Mouse (Mus musculus) liver (tissue): ENCODE measurements around the gene Eftud2.

Experiments used
- DNase-seq: peaks from one replicate; pipeline ENCODE4 v3.0.0-alpha.2; 2020; ENCODE audit warnings: mixed read lengths

The Eftud2 gene

GRCm38 (mm10) chr11:102880585-102881313 lies at the start of gene Eftud2, which contains the start of gene Ccdc103:
Gene Eftud2 (minus strand): TSS chr11:102880985.
Gene Ccdc103 (plus strand): TSS chr11:102881204.
- DNase-seq = peak; percentile 95

GRCm38 (mm10) chr11:102925351-102925717 lies 44.5 kb upstream of the Eftud2 start:
- peak; percentile 68 for DNase-seq

- peak; percentile 97 for DNase-seq
These were observed 44.0 kb upstream of the Eftud2 start, which contains the start of gene Kif18b for GRCm38 (mm10) chr11:102924557-102925350. Gene Kif18b (minus strand): TSS chr11:102925124.

GRCm38 (mm10) chr11:102921491-102921890 lies 40.7 kb upstream of the Eftud2 start:
- no peak for DNase-seq

- no peak for DNase-seq
These were observed 37.3 kb upstream of the Eftud2 start for GRCm38 (mm10) chr11:102918077-102918476.

GRCm38 (mm10) chr11:102915380-102915779 lies 34.6 kb upstream of the Eftud2 start:
- DNase-seq = no peak

GRCm38 (mm10) chr11:102911376-102911775 lies 30.6 kb upstream of the Eftud2 start:
- no peak for DNase-seq

GRCm38 (mm10) chr11:102903654-102904053 lies 22.9 kb upstream of the Eftud2 start:
- DNase-seq = peak; percentile 2

GRCm38 (mm10) chr11:102902107-102902506 lies 21.3 kb upstream of the Eftud2 start:
- DNase-seq = no peak

GRCm38 (mm10) chr11:102901199-102901598 lies 20.4 kb upstream of the Eftud2 start:
- no peak for DNase-seq

- DNase-seq = peak; percentile 83
These were observed 20.0 kb upstream of the Eftud2 start, which contains the start of gene Gfap for GRCm38 (mm10) chr11:102900763-102901162. Gene Gfap (minus strand): TSS chr11:102900912.

- DNase-seq = no peak
These were observed 17.6 kb upstream of the Eftud2 start for GRCm38 (mm10) chr11:102898408-102898807.

GRCm38 (mm10) chr11:102896641-102897040 lies 15.9 kb upstream of the Eftud2 start:
- DNase-seq = no peak

- peak; percentile 87 for DNase-seq
These were observed 15.0 kb upstream of the Eftud2 start for GRCm38 (mm10) chr11:102895779-102896178.

GRCm38 (mm10) chr11:102894716-102895115 lies 13.9 kb upstream of the Eftud2 start:
- no peak for DNase-seq

- DNase-seq = peak; percentile 91
These were observed 12.3 kb upstream of the Eftud2 start for GRCm38 (mm10) chr11:102893015-102893651.

GRCm38 (mm10) chr11:102890096-102890495 lies 9.3 kb upstream of the Eftud2 start:
- DNase-seq = no peak

- no peak for DNase-seq
These were observed 7.3 kb upstream of the Eftud2 start for GRCm38 (mm10) chr11:102888135-102888534.

- DNase-seq = no peak
These were observed 6.6 kb upstream of the Eftud2 start for GRCm38 (mm10) chr11:102887433-102887832.

- no peak for DNase-seq
These were observed 3.9 kb upstream of the Eftud2 start, which contains the start of gene Fam187a for GRCm38 (mm10) chr11:102884616-102885219. Gene Fam187a (plus strand): TSS chr11:102885169.

- peak; percentile 44 for DNase-seq
These were observed 771 bp upstream of the Eftud2 start for GRCm38 (mm10) chr11:102881314-102882198.

GRCm38 (mm10) chr11:102879558-102879957 lies 1.2 kb downstream of the Eftud2 start:
- no peak for DNase-seq
